Mouse (Mus musculus) kidney, embryonic 14.5 days (tissue): ENCODE measurements around the gene Prss12. TPM values are rescaled to one million over a fixed set of nuclear protein-coding genes. Genes with fewer than 3 reads are reported as not detected.

Experiments used
- ATAC-seq: fragments of 200-750 bp; cut with Nextera tagmentation; 2 replicates; pipeline ENCODE4 v1.8.0; 2017; ENCODE audit warnings: moderate number of reproducible peaks, mild to moderate bottlenecking, moderate TSS enrichment, moderate library complexity; ENCODE audit not compliant: low FRiP score, low TSS enrichment
- H3K27ac ChIP-seq: fragments of 300-500 bp; sonication (generic); 2 replicates; pipeline ENCODE4 v1.5.1; 2014; ENCODE audit warnings: low read depth, mild to moderate bottlenecking, low read length, moderate library complexity, mixed read lengths
- H3K27me3 ChIP-seq: fragments of 300-500 bp; sonication (generic); 2 replicates; pipeline ENCODE4 v1.6.1; 2014; ENCODE audit warnings: mild to moderate bottlenecking, low read length; ENCODE audit not compliant: control insufficient read depth, insufficient read depth
- H3K36me3 ChIP-seq: fragments of 300-500 bp; sonication (generic); 2 replicates; pipeline ENCODE4 v1.6.1; 2014; ENCODE audit warnings: low read length, mixed read lengths; ENCODE audit not compliant: control insufficient read depth, insufficient read depth
- H3K4me1 ChIP-seq: fragments of 300-500 bp; sonication (generic); 2 replicates; pipeline ENCODE4 v1.6.1; 2014; ENCODE audit warnings: low read length, mixed read lengths; ENCODE audit not compliant: control insufficient read depth, insufficient read depth
- H3K4me2 ChIP-seq: fragments of 300-500 bp; sonication (generic); replicated peaks from 2 replicates; pipeline ENCODE4 v1.6.1; 2014; ENCODE audit warnings: low read depth, mild to moderate bottlenecking, low read length
- H3K4me3 ChIP-seq: fragments of 300-500 bp; sonication (generic); 2 replicates; pipeline ENCODE4 v1.5.1; 2014; ENCODE audit warnings: mild to moderate bottlenecking, low read length
- H3K9ac ChIP-seq: fragments of 300-500 bp; sonication (generic); 2 replicates; pipeline ENCODE4 v1.6.1; 2014; ENCODE audit warnings: low read depth, mild to moderate bottlenecking, low read length, moderate library complexity
- H3K9me3 ChIP-seq: fragments of 300-500 bp; sonication (generic); 2 replicates; pipeline ENCODE4 v1.6.1; 2016; ENCODE audit warnings: low read length; ENCODE audit not compliant: control insufficient read depth
- WGBS: fragments of 180-500 bp; shearing (Covaris S2); extraction: QIAGEN DNeasy Blood & Tissue Kit; methylation state at CpG from one replicate; pipeline ENCODE4 v1.1.7; 2014; 5-methylcytosine and 5-hydroxymethylcytosine counted together
- polyA plus RNA-seq: library from polyadenylated mRNA; unstranded; fragments of >200 nt; fragmentation: Nextera tagmentation; extraction: Ambion mirVana; gene quantifications from 2 replicates; pipeline ENCODE4 v1.2.1, GENCODE M21; 2014

Prss12 gene
- polyA plus RNA-seq, 1 experiment from 2014 or later, result 2.9 TPM

DNA sequence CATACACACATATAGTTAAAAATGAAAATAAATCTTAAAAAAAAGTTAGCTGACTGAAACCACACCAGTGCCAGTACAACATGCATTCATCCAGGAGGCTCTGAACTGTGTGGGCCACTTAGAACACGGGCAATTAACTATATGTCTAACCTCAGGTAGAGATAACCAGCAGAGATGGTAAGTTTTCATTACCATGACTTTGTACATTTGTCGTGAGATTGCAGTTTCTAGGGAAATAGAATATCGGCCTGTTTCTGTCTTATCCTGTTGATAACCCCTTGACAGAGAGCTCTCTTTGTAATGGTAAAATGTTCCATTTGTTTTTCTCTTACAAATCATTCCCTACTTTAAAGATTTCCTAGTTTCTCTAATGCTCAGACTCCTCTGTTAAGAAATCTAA is 103.8 kb downstream of the Prss12 start:
- peaks cover 3% of the 10 kb centered on the region; the same call in 1 of the 2 replicates for H3K9me3 ChIP-seq
- H3K27ac ChIP-seq, result no peak overlapping the region
- H3K27me3 ChIP-seq, result no peaks in the 10 kb centered on the region
- no peak overlapping the region for H3K4me3 ChIP-seq
- no peak overlapping the region for H3K4me2 ChIP-seq
- no peak overlapping the region for H3K9ac ChIP-seq
- H3K4me1 ChIP-seq, result no peaks in the 10 kb centered on the region
- no peak for ATAC-seq
- no peaks in the 10 kb centered on the region for H3K36me3 ChIP-seq
- WGBS, result 79% methylated on average over 3 of the region's 3 CpGs

DNA sequence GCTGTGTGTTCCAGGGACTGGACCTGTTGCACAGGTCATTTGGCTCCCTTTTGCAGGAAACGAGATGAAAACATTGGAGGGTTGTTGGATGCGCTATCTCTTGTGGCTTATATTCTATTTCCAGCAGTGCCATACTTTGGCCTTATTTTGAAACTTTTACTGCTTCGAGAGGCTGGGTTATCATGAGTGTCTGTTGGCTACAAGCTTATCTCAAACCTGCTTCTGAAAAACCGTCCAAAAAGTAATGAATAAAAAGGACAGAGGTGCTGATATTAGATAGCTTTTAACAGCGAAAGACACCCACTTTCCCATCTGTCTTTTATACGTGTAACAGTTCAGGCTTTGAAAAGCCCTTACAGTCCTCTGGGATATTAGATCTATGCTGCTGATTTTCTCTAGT is 107.2 kb downstream of the Prss12 start:
- no peak overlapping the region for H3K9ac ChIP-seq
- no peak overlapping the region for H3K4me3 ChIP-seq
- no peak overlapping the region for H3K27ac ChIP-seq
- no peak overlapping the region for H3K4me2 ChIP-seq
- ATAC-seq, result no peak
- no peaks in the 10 kb centered on the region for H3K36me3 ChIP-seq
- H3K4me1 ChIP-seq, result no peaks in the 10 kb centered on the region
- H3K9me3 ChIP-seq, result no peaks in the 10 kb centered on the region
- H3K27me3 ChIP-seq, result no peaks in the 10 kb centered on the region
- WGBS, result 79% methylated on average over 6 of the region's 6 CpGs

DNA sequence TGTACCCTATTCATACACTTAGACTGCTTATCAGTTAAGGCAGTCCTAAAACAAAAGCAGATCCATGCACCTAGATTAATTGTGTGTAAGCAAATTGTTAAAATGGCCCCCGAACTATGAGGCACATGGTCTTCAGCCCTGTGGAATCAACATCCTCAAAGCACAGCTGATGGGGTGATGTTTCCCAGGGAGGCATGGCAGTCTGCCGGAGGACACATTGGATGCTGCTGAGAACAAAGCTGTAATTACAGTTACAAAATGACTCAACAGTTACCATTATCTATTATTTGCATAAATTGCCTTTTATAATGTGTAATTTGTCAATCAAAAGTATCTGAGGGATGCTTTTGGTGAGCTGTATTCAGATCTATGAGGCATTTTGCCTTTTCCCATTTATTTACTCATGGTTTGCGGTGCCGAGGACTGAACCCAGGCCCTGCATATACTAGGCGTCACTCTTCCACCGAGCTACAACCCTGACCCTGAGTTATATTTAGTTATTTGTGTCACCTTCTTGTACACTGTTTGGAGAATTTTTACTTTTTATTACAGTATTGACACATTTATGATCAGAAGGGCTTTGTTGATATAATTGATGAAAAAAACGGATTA is 108.6 kb downstream of the Prss12 start:
- H3K4me2 ChIP-seq, result no peak overlapping the region
- no peak for ATAC-seq
- H3K9me3 ChIP-seq, result no peaks in the 10 kb centered on the region
- H3K4me3 ChIP-seq, result no peak overlapping the region
- WGBS, result 94% methylated on average over 7 of the region's 7 CpGs
- H3K9ac ChIP-seq, result no peak overlapping the region
- H3K27ac ChIP-seq, result no peak overlapping the region
- H3K27me3 ChIP-seq, result no peaks in the 10 kb centered on the region
- no peaks in the 10 kb centered on the region for H3K36me3 ChIP-seq
- no peaks in the 10 kb centered on the region for H3K4me1 ChIP-seq

Other genes starting within 250 kb of the Prss12 start
- 5.5 and 8.3 TPM in 2 replicates for gene Synpo2, start 210.8 kb upstream of the Prss12 start, polyA plus RNA-seq
- gene Sec24d, start 179.5 kb upstream of the Prss12 start, polyA plus RNA-seq, result 40.0 and 59.4 TPM in 2 replicates
- gene Mettl14, start 60.8 kb upstream of the Prss12 start, polyA plus RNA-seq, result 17.3 and 23.9 TPM in 2 replicates
- gene Ndst3, start 243.9 kb downstream of the Prss12 start, polyA plus RNA-seq, result 0.97 and 1.8 TPM in 2 replicates